In the genomic region with DNA sequence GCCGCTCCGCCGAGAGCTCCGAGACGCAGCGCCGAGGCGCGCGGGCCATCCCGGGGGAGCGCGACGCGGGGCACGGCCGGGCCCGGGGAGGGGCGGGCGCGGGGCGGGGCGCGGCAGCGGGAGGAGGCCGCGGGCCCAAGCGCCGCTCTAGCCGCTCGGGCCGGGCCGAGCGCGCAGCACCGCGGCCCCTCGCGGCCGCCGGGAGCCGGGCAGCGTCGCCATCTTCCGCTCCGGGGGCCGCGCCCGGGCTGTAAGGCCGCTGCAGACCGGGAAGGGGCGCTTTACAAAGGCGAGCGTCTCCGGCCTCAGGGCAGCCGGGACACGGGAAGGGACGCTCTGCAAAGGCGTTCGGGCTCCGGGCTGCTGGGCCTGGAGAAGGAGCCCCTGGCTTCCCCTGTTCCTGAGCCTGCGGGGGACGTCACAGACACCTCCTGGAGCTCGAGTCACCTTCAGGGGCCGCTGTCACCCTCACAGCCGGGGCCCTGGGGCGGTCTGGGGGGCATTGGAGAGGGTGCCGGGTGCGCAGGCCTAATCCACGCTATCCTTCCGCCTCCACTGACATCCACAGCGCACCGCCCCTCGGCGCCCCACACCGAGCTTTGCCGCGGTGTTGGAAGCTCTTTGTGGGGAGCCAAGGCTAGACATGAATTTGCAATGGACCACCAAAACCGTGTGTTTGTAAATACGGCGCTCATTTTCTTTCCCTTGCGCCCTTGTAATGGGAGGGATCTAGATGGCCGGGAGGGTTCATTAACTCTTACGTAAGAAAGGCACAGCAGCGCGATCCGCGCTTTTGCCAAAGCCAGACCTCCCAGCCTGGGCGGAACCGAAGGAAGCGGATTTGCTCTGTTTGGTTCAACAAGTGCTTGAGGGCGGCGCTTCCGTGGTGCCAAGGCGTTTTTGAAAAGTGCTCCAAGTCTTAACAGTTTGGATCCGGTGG, we compare ENCODE assay signal across 8 mouse cellular contexts. TPM values are rescaled to one million over a fixed set of nuclear protein-coding genes. Genes with fewer than 3 reads are reported as not detected.
DNase-seq lines count a peak whose midpoint lies in the region; ATAC-seq lines count a peak whose summit lies in the region.

A gene (minus strand): TSS at position 149 of the 940 bp plus-strand sequence.

- no peaks in the 10 kb centered on the region for H3K9me3 ChIP-seq in hindbrain, embryonic 13.5 days

- H3K9ac ChIP-seq in hindbrain, embryonic 13.5 days, result peak within 1 kb of the TSS; percentile 92

- ATAC-seq in hindbrain, embryonic 13.5 days (ENCODE audit: low FRiP score), result peak; percentile 81

- H3K4me2 ChIP-seq in hindbrain, embryonic 13.5 days, result peak within 1 kb of the TSS; percentile 81

- peaks cover 30% of the 10 kb centered on the region for H3K4me1 ChIP-seq in hindbrain, embryonic 13.5 days (replicated peaks)

- 0 out of 2 replicates have a peak, but pooled peaks cover 10% of the 10 kb centered on the region for H3K27me3 ChIP-seq in hindbrain, embryonic 13.5 days

- peak; percentile 98 for DNase-seq in R1 (ENCODE audit: low read depth, low spot score)
- DNase-seq in cerebellum, postnatal 25 days, result peak; percentile 90 to 91
- DNase-seq in frontal cortex, postnatal 25 days (ENCODE audit: low spot score in 2 of 2), result peak; percentile 78 to 79
- peak; percentile 70 to 78 for DNase-seq in layer of hippocampus, postnatal 25 days (ENCODE audit: extremely low spot score in 1 of 2, low spot score in 1 of 2)
- peak; percentile 91 for DNase-seq in lung, postnatal 14 days
- peak; percentile 88 for DNase-seq in ovary, postnatal 36 days (ENCODE audit: low spot score)
- DNase-seq in thymus, postnatal 14 days, result peak; percentile 66

- peaks cover 8% of the 10 kb centered on the region; the same call in 1 of the 2 replicates for H3K36me3 ChIP-seq in hindbrain, embryonic 13.5 days

- WGBS in hindbrain, embryonic 13.5 days, result under 1% methylated on average over 90 of the region's 96 CpGs

- peak within 1 kb of the TSS; percentile 98 for H3K27ac ChIP-seq in hindbrain, embryonic 13.5 days

- peak within 1 kb of the TSS; percentile 81 for H3K4me3 ChIP-seq in hindbrain, embryonic 13.5 days

RNA-seq across cellular contexts. Expression of the gene that starts here (rescaled TPM):
- 11.2 and 11.6 TPM in 2 replicates for polyA plus RNA-seq in hindbrain, embryonic 13.5 days (2015; fragmentation: Nextera tagmentation; extraction: Ambion mirVana)
- 10 to 100 TPM; 17.5 to 21.9 TPM for total RNA-seq in layer of hippocampus, postnatal 25 days (2021)

Comparison
In these comparisons a context has a peak if more than half of its experiments do, and no peak if none do; other contexts are left out.
1. Peak in every context shown above with its lines: DNase-seq, ATAC-seq, H3K4me3 ChIP-seq and H3K27ac ChIP-seq.